ENCODE assay signal across 9 mouse cellular contexts in the genomic region with DNA sequence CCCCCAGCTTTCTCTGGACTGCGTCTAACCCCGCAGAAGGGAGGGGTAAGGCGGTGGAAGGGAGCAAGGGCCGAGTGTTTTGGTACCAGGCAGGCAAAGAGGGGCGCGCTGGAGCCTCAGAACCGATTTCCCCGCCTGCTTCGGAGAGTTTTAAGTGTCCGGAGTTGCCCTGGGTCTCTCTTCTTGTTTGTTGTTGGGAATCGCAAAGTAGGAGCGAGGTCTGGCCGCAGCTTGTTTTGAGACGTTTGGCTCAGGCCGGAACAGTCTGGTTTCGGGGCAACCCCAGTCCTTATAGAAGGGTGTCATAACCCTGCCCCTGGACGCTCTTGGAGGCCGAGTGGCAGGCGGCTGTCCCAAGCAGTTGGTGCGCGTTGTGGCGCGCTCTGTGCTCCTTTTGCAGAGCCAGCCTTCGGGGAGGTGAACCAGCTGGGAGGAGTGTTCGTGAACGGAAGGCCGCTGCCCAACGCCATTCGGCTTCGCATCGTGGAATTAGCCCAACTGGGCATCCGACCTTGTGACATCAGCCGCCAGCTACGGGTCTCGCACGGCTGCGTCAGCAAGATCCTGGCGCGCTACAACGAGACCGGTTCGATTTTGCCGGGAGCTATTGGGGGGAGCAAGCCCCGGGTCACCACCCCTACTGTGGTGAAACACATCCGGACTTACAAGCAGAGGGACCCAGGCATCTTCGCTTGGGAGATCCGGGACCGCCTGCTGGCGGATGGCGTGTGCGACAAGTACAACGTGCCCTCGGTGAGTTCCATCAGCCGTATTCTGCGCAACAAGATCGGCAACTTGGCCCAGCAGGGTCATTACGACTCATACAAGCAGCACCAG. TPM values are rescaled to one million over a fixed set of nuclear protein-coding genes. Genes with fewer than 3 reads are reported as not detected.
DNase-seq lines count a peak whose midpoint lies in the region; ATAC-seq lines count a peak whose summit lies in the region.
"Had no signal": no experiment of that assay in that cellular context is flagged by ENCODE, and none has a peak within 500 bp of the region (broad histone marks: within the 10 kb centered on the region; RNA-seq: fewer than 3 reads in every experiment).

No protein-coding gene starts in this region.

- H3K4me2 ChIP-seq in kidney, embryonic 14.5 days (replicated peaks; ENCODE audit: low read depth, low read length) = peak overlapping the region; percentile 49
- H3K4me2 ChIP-seq in neural tube, embryonic 14.5 days (ENCODE audit: low read depth, low read length) = no peak overlapping the region

- H3K4me3 ChIP-seq in kidney, embryonic 14.5 days (ENCODE audit: low read length) = peak overlapping the region; percentile 33
- H3K4me3 ChIP-seq in limb, embryonic 10.5 days = peak overlapping the region; percentile 51
- H3K4me3 ChIP-seq in neural tube, embryonic 14.5 days (ENCODE audit: low read depth, low read length) = no peak overlapping the region; the same call in 1 of the 2 replicates

- H3K27me3 ChIP-seq in kidney, embryonic 14.5 days (ENCODE audit: control insufficient read depth, insufficient read depth, low read length) = peaks cover 94% of the 10 kb centered on the region
- H3K27me3 ChIP-seq in limb, embryonic 10.5 days (ENCODE audit: low read depth, poor library complexity, severe bottlenecking) = peaks cover 100% of the 10 kb centered on the region
- H3K27me3 ChIP-seq in neural tube, embryonic 14.5 days (ENCODE audit: control insufficient read depth, insufficient read depth, low read length) = peaks cover 76% of the 10 kb centered on the region

- WGBS in kidney, embryonic 14.5 days = under 1% methylated on average over 57 of the region's 57 CpGs
- under 1% methylated on average over 57 of the region's 57 CpGs for WGBS in limb, embryonic 10.5 days
- WGBS in neural tube, embryonic 14.5 days = under 1% methylated on average over 56 of the region's 57 CpGs

- intact Hi-C loops in left cerebral cortex, postnatal 36 days (cut with DNase I) = loop anchor here (5.0 kb wide), 1 partner anchor 841 kb away; no protein-coding TSS in a partner anchor

- H3K27ac ChIP-seq in kidney, embryonic 14.5 days (ENCODE audit: low read depth, low read length) = no peak overlapping the region
- peak overlapping the region; percentile 50; the same call in 1 of the 2 replicates for H3K27ac ChIP-seq in limb, embryonic 10.5 days
- no peak overlapping the region for H3K27ac ChIP-seq in neural tube, embryonic 14.5 days (ENCODE audit: low read depth, low read length)

- H3K9me3 ChIP-seq in kidney, embryonic 14.5 days (ENCODE audit: control insufficient read depth, low read length) = no peaks in the 10 kb centered on the region
- no peaks in the 10 kb centered on the region for H3K9me3 ChIP-seq in limb, embryonic 10.5 days (replicated peaks)
- no peaks in the 10 kb centered on the region for H3K9me3 ChIP-seq in neural tube, embryonic 14.5 days (ENCODE audit: control insufficient read depth, low read length)

- H3K4me1 ChIP-seq in kidney, embryonic 14.5 days (ENCODE audit: control insufficient read depth, insufficient read depth, low read length) = peaks cover 16% of the 10 kb centered on the region
- H3K4me1 ChIP-seq in limb, embryonic 10.5 days = peaks cover 60% of the 10 kb centered on the region
- H3K4me1 ChIP-seq in neural tube, embryonic 14.5 days (ENCODE audit: control insufficient read depth, insufficient read depth, low read length) = no peaks in the 10 kb centered on the region

- H3K36me3 ChIP-seq in kidney, embryonic 14.5 days (ENCODE audit: control insufficient read depth, insufficient read depth, low read length) = no peaks in the 10 kb centered on the region
- H3K36me3 ChIP-seq in limb, embryonic 10.5 days = no peaks in the 10 kb centered on the region
- no peaks in the 10 kb centered on the region for H3K36me3 ChIP-seq in neural tube, embryonic 14.5 days (ENCODE audit: control insufficient read depth, insufficient read depth, low read length)

- H3K9ac ChIP-seq in kidney, embryonic 14.5 days (ENCODE audit: low read depth, low read length) = no peak overlapping the region
- no peak overlapping the region for H3K9ac ChIP-seq in neural tube, embryonic 14.5 days (replicated peaks; ENCODE audit: low read depth, low read length)

- DNase-seq in kidney, adult 11 months = no peak
- peak; percentile 73 for DNase-seq in embryo, embryonic 11 days
- DNase-seq in limb, embryonic 10.5 days (ENCODE audit: low spot score) = no peak
- DNase-seq in layer of hippocampus, adult 9-11 months = no peak
- DNase-seq in right cerebral cortex, postnatal 36 days (ENCODE audit: low spot score in 2 of 2) = no peak
- DNase-seq in left cerebral cortex, postnatal 36 days (ENCODE audit: low spot score in 2 of 2) = no peak

- 0 out of 2 replicates have a peak, but pooled peaks have one; percentile 10 for ATAC-seq in kidney, embryonic 14.5 days (ENCODE audit: low FRiP score, low TSS enrichment)
- ATAC-seq in neural tube, embryonic 14.5 days (ENCODE audit: low read depth) = 0 out of 2 replicates have a peak, but pooled peaks have one; percentile 19

RNA-seq across cellular contexts. Expression of a gene that starts 4.8 kb away (rescaled TPM):
- 0.08 TPM in 1 of 2 replicates, not detected in the other for polyA plus RNA-seq in kidney, embryonic 14.5 days (2014; fragmentation: Nextera tagmentation; extraction: Ambion mirVana)
- polyA plus RNA-seq in limb, embryonic 10.5 days (2016; fragmentation: Nextera tagmentation; extraction: Ambion mirVana) = 0.50 and 2.2 TPM in 2 replicates
- polyA plus RNA-seq in neural tube, embryonic 14.5 days (2014; fragmentation: Nextera tagmentation; extraction: Ambion mirVana) = 0.23 TPM in 1 of 2 replicates, not detected in the other
- total RNA-seq in left cerebral cortex, postnatal 36 days (2021) = not detected
- polyA plus RNA-seq: large intestine, adult 2 months had no signal
